Mouse (Mus musculus) c-Kit-positive CD71-positive TER-119-positive erythroid progenitor cells, embryonic 14.5 days (primary cell): ENCODE results near the gene Gm13278.
"Not testable (repeated sequence)": the region's sequence is repeated elsewhere in the genome, so short reads cannot be mapped to it uniquely, and the experiment has no call there.

Experiments used
- DNase-seq: peaks from one replicate; pipeline ENCODE4 v3.0.0-alpha.2; 2013; ENCODE audit warnings: low spot score

Gm13278 gene

DNA sequence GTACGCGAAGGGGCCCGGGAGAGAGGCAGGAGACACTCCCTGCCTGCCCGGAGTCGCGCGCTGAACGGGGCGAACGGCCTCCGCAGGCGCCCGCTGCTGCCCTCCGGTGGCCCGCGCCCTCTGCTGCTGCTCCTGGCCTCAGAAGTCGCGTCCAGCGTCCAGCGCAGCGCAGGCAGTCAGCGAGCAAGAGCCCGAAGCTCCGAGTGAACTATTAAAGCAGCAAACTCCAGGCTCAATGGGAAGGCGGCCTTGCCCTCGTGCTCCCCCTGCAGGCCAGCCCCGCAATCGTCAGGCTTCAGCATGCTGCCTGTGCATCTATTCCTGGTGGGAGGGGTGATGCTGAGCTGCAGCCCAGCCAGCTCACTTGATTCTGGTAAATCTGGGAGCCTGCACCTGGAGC, at the start of gene Gm13278:
Gene Gm13278 (plus strand): TSS at position 301 of the 400 bp plus-strand sequence.
- not testable (repeated sequence) for DNase-seq

DNA sequence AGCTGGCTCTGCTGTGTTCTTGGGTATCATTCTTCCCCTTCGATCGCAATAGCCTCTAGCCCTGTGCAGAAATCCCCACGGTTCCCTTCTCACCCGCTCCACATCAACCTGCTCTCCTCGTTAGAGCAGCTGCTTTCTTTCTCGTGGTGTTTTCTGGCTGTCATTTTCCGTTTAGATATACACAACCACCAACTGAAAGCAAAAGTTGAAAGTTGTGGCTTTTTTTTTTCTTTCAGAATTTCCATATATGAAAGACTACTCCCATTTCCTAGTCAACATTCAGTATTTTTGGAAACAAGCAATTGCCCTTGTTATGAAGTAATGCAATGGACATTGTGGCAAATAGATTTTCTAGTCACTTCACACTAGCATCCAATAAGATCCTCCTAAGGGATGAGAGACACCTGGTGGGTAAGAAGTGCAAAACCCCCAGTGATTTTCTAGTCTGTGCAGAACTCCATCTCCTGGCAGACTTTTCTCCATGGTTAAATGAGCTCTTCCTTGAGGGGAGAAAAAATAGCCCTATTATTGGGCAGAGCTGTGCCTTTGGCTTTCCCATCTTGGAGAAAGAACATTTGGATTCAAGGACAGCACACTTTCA, 48.5 kb upstream of the Gm13278 start:
- DNase-seq: no peak

DNA sequence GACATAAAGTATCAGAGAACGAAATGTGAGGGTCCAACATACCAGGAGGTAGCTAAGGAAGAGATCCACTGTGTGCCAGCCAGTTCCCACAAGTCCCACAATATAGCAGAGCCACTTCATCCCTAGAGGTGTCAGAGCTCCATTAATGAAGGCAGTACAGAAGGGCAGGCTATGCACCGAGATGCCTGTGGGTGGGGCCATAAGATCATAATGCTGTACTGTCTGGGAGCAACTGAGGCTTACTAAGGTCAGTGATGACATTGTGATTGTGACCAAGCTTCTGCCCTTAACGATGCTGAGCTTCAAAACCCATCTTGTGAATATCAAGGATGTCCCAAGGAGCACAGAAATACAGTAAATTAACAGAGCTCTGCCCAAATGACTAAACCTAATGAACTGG, 47.1 kb upstream of the Gm13278 start:
- no peak for DNase-seq

- DNase-seq: no peak
Observed at GRCm38 (mm10) chr4:88749926-88750325, 41.4 kb upstream of the Gm13278 start.

GRCm38 (mm10) chr4:88754818-88755340, 36.5 kb upstream of the Gm13278 start, which contains the start of gene Gm13271:
Gm13271 (plus strand) TSS chr4:88754868.
- not testable (repeated sequence) for DNase-seq

GRCm38 (mm10) chr4:88756581-88757513, 34.5 kb upstream of the Gm13278 start:
- not testable (repeated sequence) for DNase-seq

DNA sequence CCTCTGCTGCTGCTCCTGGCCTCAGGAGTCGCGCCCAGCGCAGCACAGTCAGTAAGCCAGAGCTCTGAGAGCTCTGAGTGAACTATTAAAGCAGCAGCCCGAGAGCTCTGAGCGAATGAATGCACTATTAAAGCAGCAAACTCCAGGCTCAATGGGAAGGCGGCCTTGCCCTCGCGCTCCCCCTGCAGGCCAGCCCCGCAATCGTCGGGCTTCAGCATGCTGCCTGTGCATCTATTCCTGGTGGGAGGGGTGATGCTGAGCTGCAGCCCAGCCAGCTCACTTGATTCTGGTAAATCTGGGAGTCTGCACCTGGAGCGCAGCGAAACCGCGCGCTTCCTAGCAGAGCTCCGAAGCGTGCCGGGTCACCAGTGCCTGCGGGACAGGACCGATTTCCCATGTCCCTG, 33.7 kb upstream of the Gm13278 start:
- DNase-seq: not testable (repeated sequence)

GRCm38 (mm10) chr4:88758751-88759150, 32.6 kb upstream of the Gm13278 start:
- not testable (repeated sequence) for DNase-seq

DNA sequence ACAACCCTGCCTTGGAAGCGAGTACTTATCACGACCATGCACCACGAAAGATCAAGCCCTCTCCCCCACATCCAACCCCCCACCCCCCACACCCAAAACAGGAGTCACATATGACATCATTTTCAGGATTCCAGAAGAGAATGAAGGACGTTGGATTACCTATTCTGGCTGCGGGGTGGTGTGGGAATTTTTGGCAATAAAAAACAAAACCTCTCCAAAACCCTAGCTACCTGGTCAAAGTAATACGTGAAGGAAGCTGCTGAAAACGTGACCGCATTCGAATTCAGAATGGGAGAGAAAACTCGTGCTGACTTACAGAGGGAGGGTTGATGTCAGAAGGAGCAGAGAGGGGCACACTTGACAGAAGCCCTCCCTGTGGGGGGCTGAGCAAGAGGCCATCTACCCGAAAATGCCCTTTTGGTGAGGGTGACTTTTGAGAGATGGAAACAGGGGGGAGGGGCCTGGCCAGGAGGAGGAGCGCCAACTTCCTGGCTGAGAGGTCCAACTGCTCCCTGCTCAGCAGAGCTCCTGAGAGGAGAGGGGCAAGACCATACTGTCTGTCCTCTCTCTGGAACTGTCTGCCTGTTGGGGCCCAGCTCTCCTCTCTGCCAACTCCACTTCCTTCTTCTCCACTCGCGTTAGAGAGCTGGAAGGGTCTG, 31.6 kb upstream of the Gm13278 start, which contains the start of gene Gm13283:
Gene Gm13283 (plus strand): TSS at position 510 of the 659 bp plus-strand sequence.
- not testable (repeated sequence) for DNase-seq

GRCm38 (mm10) chr4:88760431-88760830, 30.9 kb upstream of the Gm13278 start:
- not testable (repeated sequence) for DNase-seq

DNA sequence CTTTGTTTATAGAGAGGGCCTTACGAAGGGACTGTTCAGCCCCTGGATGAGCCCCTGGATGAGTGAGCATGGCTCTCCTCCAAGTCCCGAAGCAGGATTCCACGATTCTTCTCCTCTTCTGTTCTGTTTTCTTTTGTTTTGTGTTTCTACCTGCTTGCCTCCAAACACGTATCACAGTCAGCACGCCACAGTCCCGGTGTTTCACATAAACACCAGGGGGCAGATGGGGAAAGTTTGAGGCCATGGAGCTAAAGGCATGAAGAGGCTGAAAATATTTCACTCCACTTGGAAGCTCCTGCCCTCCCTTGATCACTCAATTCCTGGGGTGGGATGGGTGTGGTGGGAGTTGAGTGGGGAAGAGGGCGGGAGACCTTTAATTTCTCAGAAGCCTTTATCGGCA, 29.6 kb upstream of the Gm13278 start:
- DNase-seq: not testable (repeated sequence)

DNA sequence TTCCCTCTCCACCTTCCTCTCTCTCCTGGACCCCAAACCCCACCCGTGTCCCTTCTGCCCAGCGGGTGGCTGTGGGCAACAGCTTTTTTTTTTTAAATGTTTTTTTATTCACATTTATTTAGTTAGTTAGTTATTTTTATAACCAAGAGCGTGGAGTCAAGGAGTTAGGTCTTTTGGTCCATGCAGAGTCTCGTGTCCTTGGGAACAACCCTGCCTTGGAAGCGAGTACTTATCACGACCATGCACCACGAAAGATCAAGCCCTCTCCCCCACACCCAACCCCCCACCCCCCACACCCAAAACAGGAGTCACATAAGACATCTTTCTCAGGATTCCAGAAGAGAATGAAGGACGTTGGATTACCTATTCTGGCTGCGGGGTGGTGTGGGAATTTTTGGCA, 29.0 kb upstream of the Gm13278 start:
- not testable (repeated sequence) for DNase-seq

DNA sequence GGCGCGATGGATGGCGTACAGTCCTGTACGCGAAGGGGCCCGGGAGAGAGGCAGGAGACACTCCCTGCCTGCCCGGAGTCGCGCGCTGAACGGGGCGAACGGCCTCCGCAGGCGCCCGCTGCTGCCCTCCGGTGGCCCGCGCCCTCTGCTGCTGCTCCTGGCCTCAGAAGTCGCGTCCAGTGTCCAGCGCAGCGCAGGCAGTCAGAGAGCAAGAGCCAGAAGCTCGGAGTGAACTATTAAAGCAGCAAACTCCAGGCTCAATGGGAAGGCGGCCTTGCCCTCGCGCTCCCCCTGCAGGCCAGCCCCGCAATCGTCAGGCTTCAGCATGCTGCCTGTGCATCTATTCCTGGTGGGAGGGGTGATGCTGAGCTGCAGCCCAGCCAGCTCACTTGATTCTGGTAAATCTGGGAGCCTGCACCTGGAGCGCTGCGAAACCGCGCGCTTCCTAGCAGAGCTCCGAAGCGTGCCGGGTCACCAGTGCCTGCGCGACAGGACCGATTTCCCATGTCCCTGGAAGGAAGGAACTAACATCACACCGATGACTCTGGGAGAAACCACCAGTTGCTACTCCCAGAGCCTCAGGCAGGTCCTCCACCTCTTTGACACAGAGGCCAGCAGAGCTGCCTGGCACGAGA, 27.8 kb upstream of the Gm13278 start:
- not testable (repeated sequence) for DNase-seq

GRCm38 (mm10) chr4:88773534-88773933, 17.8 kb upstream of the Gm13278 start, which contains the start of gene Gm13290:
Gm13290 (plus strand) TSS chr4:88773834.
- DNase-seq: not testable (repeated sequence)

GRCm38 (mm10) chr4:88776622-88777021, 14.7 kb upstream of the Gm13278 start, which contains the start of gene Gm13289:
Gm13289 (plus strand) TSS chr4:88776922.
- DNase-seq: not testable (repeated sequence)

GRCm38 (mm10) chr4:88779550-88779949, 11.8 kb upstream of the Gm13278 start, which contains the start of gene Gm13272:
Gm13272 (plus strand) TSS chr4:88779850.
- not testable (repeated sequence) for DNase-seq

GRCm38 (mm10) chr4:88780320-88780719, 11.0 kb upstream of the Gm13278 start:
- DNase-seq: not testable (repeated sequence)

GRCm38 (mm10) chr4:88781831-88782230, 9.5 kb upstream of the Gm13278 start, which contains the start of gene Ifnz:
Ifnz (plus strand) TSS chr4:88782131.
- not testable (repeated sequence) for DNase-seq

GRCm38 (mm10) chr4:88782335-88782734, 9.0 kb upstream of the Gm13278 start:
- DNase-seq: not testable (repeated sequence)

- not testable (repeated sequence) for DNase-seq
Observed at GRCm38 (mm10) chr4:88785409-88785808, 5.9 kb upstream of the Gm13278 start, which contains the start of gene Gm13276. Gm13276 (plus strand) TSS chr4:88785709.

DNA sequence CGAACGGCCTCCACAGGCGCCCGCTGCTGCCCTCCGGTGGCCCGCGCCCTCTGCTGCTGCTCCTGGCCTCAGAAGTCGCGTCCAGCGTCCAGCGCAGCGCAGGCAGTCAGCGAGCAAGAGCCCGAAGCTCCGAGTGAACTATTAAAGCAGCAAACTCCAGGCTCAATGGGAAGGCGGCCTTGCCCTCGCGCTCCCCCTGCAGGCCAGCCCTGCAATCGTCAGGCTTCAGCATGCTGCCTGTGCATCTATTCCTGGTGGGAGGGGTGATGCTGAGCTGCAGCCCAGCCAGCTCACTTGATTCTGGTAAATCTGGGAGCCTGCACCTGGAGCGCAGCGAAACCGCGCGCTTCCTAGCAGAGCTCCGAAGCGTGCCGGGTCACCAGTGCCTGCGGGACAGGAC, 2.9 kb upstream of the Gm13278 start, which contains the start of gene Gm13277:
Gene Gm13277 (plus strand): TSS at position 231 of the 400 bp plus-strand sequence.
- not testable (repeated sequence) for DNase-seq
